Comparison of ENCODE assay signal across 8 mouse cellular contexts in genomic region chr12:79297884-79298636, GRCm38 (mm10). TPM values are rescaled to one million over a fixed set of nuclear protein-coding genes. Genes with fewer than 3 reads are reported as not detected.
DNase-seq lines count a peak whose midpoint lies in the region; ATAC-seq and TF ChIP-seq lines count a peak whose summit lies in the region.

No protein-coding gene starts in this region.

- in situ Hi-C loops in CH12.LX (cut with MboI; ENCODE audit: low pct_ligation_motif_present, low pct_unique_long_range_greater_than_20kb, low sequenced_read_pairs) = no loop called here

- no peak for TF ChIP-seq CTCF in CH12.LX (conservative IDR thresholded peaks at IDR 0.05 in 1 of 2, IDR thresholded peaks at IDR 0.05 in 1 of 2; ENCODE audit: low read depth in 2 of 2, low read length in 2 of 2)
- TF ChIP-seq CTCF in forebrain, postnatal 0 days (IDR thresholded peaks at IDR 0.05; ENCODE audit: low read depth) = no peak

- no peak for TF ChIP-seq POLR2A in CH12.LX (IDR thresholded peaks at IDR 0.05; ENCODE audit: low read depth, low read length)

- H3K36me3 ChIP-seq in CH12.LX (replicated peaks in 1 of 2; ENCODE audit: control insufficient read depth in 1 of 2, insufficient read depth in 1 of 2, low read length in 1 of 2) = peaks cover 5 to 33% of the 10 kb centered on the region in 2 experiments
- no peaks in the 10 kb centered on the region for H3K36me3 ChIP-seq in forebrain, postnatal 0 days (ENCODE audit: insufficient read depth)
- peaks cover under 1% of the 10 kb centered on the region for H3K36me3 ChIP-seq in macrophage (ENCODE audit: inconsistent target)

- H3K27me3 ChIP-seq in CH12.LX (replicated peaks) = no peaks in the 10 kb centered on the region
- no peaks in the 10 kb centered on the region for H3K27me3 ChIP-seq in forebrain, postnatal 0 days (ENCODE audit: insufficient read depth, low read length)

- H3K9me3 ChIP-seq in CH12.LX (replicated peaks; ENCODE audit: low read length) = no peaks in the 10 kb centered on the region
- H3K9me3 ChIP-seq in forebrain, postnatal 0 days (ENCODE audit: low read length) = no peaks in the 10 kb centered on the region

- no peak for ATAC-seq in forebrain, postnatal 0 days

- WGBS in forebrain, postnatal 0 days = 13% methylated on average over 15 of the region's 15 CpGs
- WGBS in macrophage (ENCODE audit: missing documents) = 1% methylated on average over 15 of the region's 15 CpGs

- H3K4me1 ChIP-seq in CH12.LX (ENCODE audit: control insufficient read depth in 1 of 2, insufficient read depth in 2 of 2) = peaks cover 0 to 32% of the 10 kb centered on the region in 2 experiments; a peak in 2 of 4 replicates
- H3K4me1 ChIP-seq in forebrain, postnatal 0 days (ENCODE audit: insufficient read depth) = peaks cover 3% of the 10 kb centered on the region; the same call in 1 of the 2 replicates

- peak overlapping the region; percentile 51 for H3K4me2 ChIP-seq in CH12.LX (ENCODE audit: insufficient read depth, low read depth, poor library complexity, severe bottlenecking)
- peak overlapping the region; percentile 79 for H3K4me2 ChIP-seq in forebrain, postnatal 0 days (ENCODE audit: low read depth)

- TF ChIP-seq EP300 in CH12.LX (IDR thresholded peaks at IDR 0.05; ENCODE audit: low read length) = no peak

- H3K79me2 ChIP-seq in CH12.LX (replicated peaks; ENCODE audit: control insufficient read depth, extremely low read depth, insufficient read depth, poor library complexity, severe bottlenecking) = peaks cover 5% of the 10 kb centered on the region
- H3K79me2 ChIP-seq in macrophage (ENCODE audit: inconsistent target) = peaks cover 28% of the 10 kb centered on the region

- H3K27ac ChIP-seq in CH12.LX (ENCODE audit: insufficient read depth, low read depth) (no peak overlapping the region), macrophage (peak overlapping the region; percentile 76)
- no peak overlapping the region for H3K27ac ChIP-seq in forebrain, postnatal 0 days (ENCODE audit: low read depth, low read length)

- dilution Hi-C loops in CH12.LX (cut with MboI; ENCODE audit: extremely low pct_ligation_motif_present, extremely low pct_unique_long_range_greater_than_20kb, low sequenced_read_pairs) = no loop called here

- DNase-seq in embryo, embryonic 9.5 days (ENCODE audit: extremely low spot score) = peak; percentile 14
- DNase-seq in embryo, embryonic 11 days = no peak
- peak; percentile 25 for DNase-seq in CH12.LX (ENCODE audit: extremely low read depth)
- DNase-seq in forebrain, postnatal 0 days = no peak
- no peak for DNase-seq in frontal cortex, adult 2 months (ENCODE audit: extremely low spot score in 1 of 2, low spot score in 1 of 2)
- no peak for DNase-seq in adrenal gland, postnatal 10 days
- no peak for DNase-seq in gastrocnemius, postnatal 10 days

- TF ChIP-seq RAD21 in CH12.LX (IDR thresholded peaks at IDR 0.05; ENCODE audit: low read depth, low read length) = no peak

- H3K9ac ChIP-seq in CH12.LX (ENCODE audit: insufficient read depth, low read depth) = peak overlapping the region; percentile 80
- H3K9ac ChIP-seq in forebrain, postnatal 0 days = no peak overlapping the region

- H3K4me3 ChIP-seq in CH12.LX (replicated peaks in 1 of 3; ENCODE audit: low read depth in 2 of 3, low read length in 2 of 3, poor library complexity in 1 of 3) = peak overlapping the region; percentile 66 to 76 (median 75)
- H3K4me3 ChIP-seq in forebrain, postnatal 0 days (ENCODE audit: low read depth, low read length) = 0 out of 2 replicates have a peak overlapping the region, but pooled peaks have one; percentile 61
- H3K4me3 ChIP-seq in macrophage (ENCODE audit: inconsistent target) = peak overlapping the region; percentile 89

TF ChIP-seq in CH12.LX, 34 proteins besides CTCF, POLR2A, EP300 and RAD21:
- TF ChIP-seq ELF1 (IDR thresholded peaks at IDR 0.05; ENCODE audit: low read depth, low read length) (no peak), ZMIZ1 (IDR thresholded peaks at IDR 0.05; ENCODE audit: low read depth, low read length) (no peak), TBP (conservative IDR thresholded peaks at IDR 0.05; ENCODE audit: low read depth, low read length) (0 out of 2 replicates have a peak, but pooled peaks have one; percentile 14), IRF4 (IDR thresholded peaks at IDR 0.05; ENCODE audit: low read depth, low read length) (no peak), NRF1 (IDR thresholded peaks at IDR 0.05; ENCODE audit: low read depth, low read length) (no peak), MAFK (IDR thresholded peaks at IDR 0.05; ENCODE audit: insufficient replicate concordance, low read length) (no peak), HCFC1 (IDR thresholded peaks at IDR 0.05; ENCODE audit: low read depth, low read length) (no peak), ETS1 (conservative IDR thresholded peaks at IDR 0.05; ENCODE audit: low read depth, low read length) (no peak), MEF2A (IDR thresholded peaks at IDR 0.05; ENCODE audit: borderline replicate concordance, low read depth, low read length) (no peak), JUN (IDR thresholded peaks at IDR 0.05; ENCODE audit: insufficient read depth, low read depth, low read length) (no peak), RCOR1 (conservative IDR thresholded peaks at IDR 0.05; ENCODE audit: low read depth, low read length) (no peak), E2F4 (IDR thresholded peaks at IDR 0.05; ENCODE audit: insufficient replicate concordance, low read depth, low read length) (0 out of 2 replicates have a peak, but pooled peaks have one; percentile 37), ZKSCAN1 (IDR thresholded peaks at IDR 0.05; ENCODE audit: borderline replicate concordance, low read depth, low read length) (no peak), BHLHE40 (IDR thresholded peaks at IDR 0.05; ENCODE audit: low read depth, low read length) (peak; percentile 48; the same call in 1 of the 2 replicates), USF1 (IDR thresholded peaks at IDR 0.05; ENCODE audit: low read depth, low read length) (no peak), CHD1 (IDR thresholded peaks at IDR 0.05; ENCODE audit: low read depth, low read length) (no peak), SMC3 (IDR thresholded peaks at IDR 0.05; ENCODE audit: low read depth, low read length) (no peak), MYC (IDR thresholded peaks at IDR 0.05; ENCODE audit: low read depth, low read length) (peak; percentile 57; the same call in 1 of the 2 replicates), KAT2A (IDR thresholded peaks at IDR 0.05; ENCODE audit: insufficient replicate concordance, low read length) (no peak), NELFE (IDR thresholded peaks at IDR 0.05; ENCODE audit: low read depth, low read length) (no peak), MAZ (IDR thresholded peaks at IDR 0.05; ENCODE audit: low read depth, low read length) (no peak), CHD2 (IDR thresholded peaks at IDR 0.05; ENCODE audit: low read length) (no peak), ZC3H11A (IDR thresholded peaks at IDR 0.05; ENCODE audit: low read depth, low read length) (no peak), MXI1 (IDR thresholded peaks at IDR 0.05; ENCODE audit: low read depth, low read length) (peak; percentile 55; the same call in 1 of the 2 replicates), UBTF (IDR thresholded peaks at IDR 0.05; ENCODE audit: low read depth, low read length) (no peak), ZNF384 (IDR thresholded peaks at IDR 0.05; ENCODE audit: low read depth, low read length) (no peak), MAX (IDR thresholded peaks at IDR 0.05; ENCODE audit: low read length) (peak; percentile 42; the same call in 1 of the 2 replicates), PAX5 (IDR thresholded peaks at IDR 0.05; ENCODE audit: low read length) (no peak), JUND (conservative IDR thresholded peaks at IDR 0.05; ENCODE audit: low read depth, low read length) (no peak), SIN3A (IDR thresholded peaks at IDR 0.05; ENCODE audit: low read length) (0 out of 2 replicates have a peak, but pooled peaks have one; percentile 18)

RNA-seq across cellular contexts. Expression of gene Rad51b, which starts 1.0 kb away (rescaled TPM):
- total RNA-seq in CH12.LX (2012; rRNA removed) (7.7 and 8.5 TPM in 2 replicates), CH12.LX (2014; rRNA removed) (8.6 and 9.6 TPM in 2 replicates)
- polyA plus RNA-seq in CH12.LX (2012; ENCODE audit: insufficient read length, low read depth) (5.9 and 6.5 TPM in 2 replicates), macrophage (2018) (0.41 to 1.3 TPM (median 1.3 TPM) in 3 replicates)
- 0.23 and 0.62 TPM in 2 replicates for total RNA-seq in forebrain, postnatal 0 days (2014; rRNA removed)
- polyA plus RNA-seq in forebrain, postnatal 0 days (2015; fragmentation: Nextera tagmentation; extraction: Ambion mirVana) = 0.72 and 1.1 TPM in 2 replicates
- 10 to 100 TPM in 7 of 26 experiments, 1 to 10 TPM in 19; 3.4 to 17.9 (median 8.8) TPM for total RNA-seq in macrophage (2018; cell fraction: chromatin; rRNA removed)
- 1 to 10 TPM in 8 of 26 experiments, under 1 TPM in 18; 0.53 to 1.6 (median 0.82) TPM for total RNA-seq in macrophage (2018; cell fraction: cytosol; rRNA removed)
- total RNA-seq in macrophage (2018; cell fraction: nucleus; rRNA removed) = 10 to 100 TPM in 2 of 26 experiments, 1 to 10 TPM in 24; 1.2 to 23.8 (median 4.2) TPM
- polyA plus RNA-seq in frontal cortex, adult 2 months (2012; rRNA removed) = 0.14 and 0.17 TPM in 2 replicates
- 1 to 10 TPM; 1.6 to 3.0 TPM for total RNA-seq in adrenal gland, postnatal 10 days (2021)
- 1 to 10 TPM in 1 of 2 experiments, under 1 TPM in 1; 0.63 to 1.7 TPM for total RNA-seq in gastrocnemius, postnatal 10 days (2021)

RNA-seq across cellular contexts. Expression of gene Zfyve26, which starts 2.0 kb away (rescaled TPM):
- 16.1 and 19.1 TPM in 2 replicates for total RNA-seq in CH12.LX (2012; rRNA removed)
- 10.1 and 10.4 TPM in 2 replicates for total RNA-seq in CH12.LX (2014; rRNA removed)
- polyA plus RNA-seq in CH12.LX (2012; ENCODE audit: insufficient read length, low read depth) = 24.8 and 27.8 TPM in 2 replicates
- total RNA-seq in forebrain, postnatal 0 days (2014; rRNA removed) = 13.1 and 25.2 TPM in 2 replicates
- polyA plus RNA-seq in forebrain, postnatal 0 days (2015; fragmentation: Nextera tagmentation; extraction: Ambion mirVana) = 1.9 and 4.4 TPM in 2 replicates
- total RNA-seq in macrophage (2018; cell fraction: chromatin; rRNA removed) = 100 to 1,000 TPM in 21 of 26 experiments, 10 to 100 TPM in 5; 68.2 to 395 (median 264) TPM
- 10 to 100 TPM; 25.0 to 67.2 (median 45.7) TPM for total RNA-seq in macrophage (2018; cell fraction: cytosol; rRNA removed)
- total RNA-seq in macrophage (2018; cell fraction: nucleus; rRNA removed) = 100 to 1,000 TPM in 19 of 26 experiments, 10 to 100 TPM in 7; 62.6 to 291 (median 151) TPM
- polyA plus RNA-seq in macrophage (2018) = 21.8 to 46.4 TPM (median 21.9 TPM) in 3 replicates
- 32.9 and 33.9 TPM in 2 replicates for polyA plus RNA-seq in frontal cortex, adult 2 months (2012; rRNA removed)
- total RNA-seq in adrenal gland, postnatal 10 days (2021) = 10 to 100 TPM; 17.6 to 26.1 TPM
- total RNA-seq in gastrocnemius, postnatal 10 days (2021) = 10 to 100 TPM; 14.2 to 15.0 TPM

Comparison
In these comparisons a context has a peak if more than half of its experiments do, and no peak if none do; other contexts are left out.
1. DNase-seq: peak in embryo, embryonic 9.5 days (single experiment) and CH12.LX (single experiment); none in embryo, embryonic 11 days (single experiment), forebrain, postnatal 0 days (single experiment), frontal cortex, adult 2 months (0 of 2), adrenal gland, postnatal 10 days (single experiment) and gastrocnemius, postnatal 10 days (single experiment).
2. Peak in every context shown above with its lines, with median percentiles within 50 percentile points of each other: H3K4me3 ChIP-seq.